Mouse (Mus musculus) left cerebral cortex, adult 9 months (tissue): ENCODE results near the gene Pcbp2.

Experiments
- DNase-seq, 2 experiments: peaks; one replicate each; pipeline ENCODE4 v3.0.0; 2022; ENCODE audit warnings: low spot score in 2 of 2

Pcbp2 gene

DNA sequence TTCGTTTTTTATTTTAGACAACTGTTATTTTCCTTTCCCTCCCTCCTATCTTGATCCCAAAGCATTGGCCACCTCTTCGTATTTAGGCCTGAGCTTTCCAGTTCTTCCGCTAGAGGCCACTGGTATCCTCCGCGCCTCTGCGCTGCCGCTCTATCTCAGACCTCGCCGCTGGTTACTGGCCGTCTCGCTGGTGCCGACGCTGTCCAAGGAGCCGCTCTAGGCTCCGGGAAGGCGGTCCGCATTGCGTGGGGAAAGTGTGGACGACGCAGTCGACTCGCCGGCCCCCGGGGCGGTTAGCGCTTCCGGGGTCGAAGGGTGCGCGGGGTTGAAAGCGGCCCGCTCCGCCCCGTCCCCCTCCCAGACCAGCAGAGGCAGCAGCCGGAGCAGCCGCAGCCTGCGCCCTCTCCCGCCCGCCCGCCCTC, at the start of gene Pcbp2:
Gene Pcbp2, plus strand, starts transcription at position 357 of the 422 bp plus-strand sequence.
- peak; percentile 89 to 96 for DNase-seq

DNA sequence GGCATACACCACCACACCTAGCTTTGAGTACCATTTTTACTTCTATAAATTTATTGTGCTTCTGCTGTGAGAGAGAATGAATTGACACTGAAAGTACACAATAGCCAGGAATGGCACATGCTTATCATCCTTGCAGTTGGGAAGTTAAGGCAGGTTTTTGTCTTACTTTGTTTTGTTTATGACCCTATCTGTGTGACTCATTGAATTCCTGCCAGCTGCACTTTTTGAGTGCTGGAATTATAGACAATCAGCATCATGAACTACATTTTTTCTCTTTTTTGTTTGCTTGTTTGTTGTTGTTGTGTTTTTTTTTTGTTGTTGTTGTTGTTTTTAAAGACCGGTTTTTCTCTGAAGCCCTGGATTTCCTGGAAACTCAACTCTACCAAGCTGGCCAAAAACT, 49.4 kb upstream of the Pcbp2 start:
- no peak for DNase-seq

DNA sequence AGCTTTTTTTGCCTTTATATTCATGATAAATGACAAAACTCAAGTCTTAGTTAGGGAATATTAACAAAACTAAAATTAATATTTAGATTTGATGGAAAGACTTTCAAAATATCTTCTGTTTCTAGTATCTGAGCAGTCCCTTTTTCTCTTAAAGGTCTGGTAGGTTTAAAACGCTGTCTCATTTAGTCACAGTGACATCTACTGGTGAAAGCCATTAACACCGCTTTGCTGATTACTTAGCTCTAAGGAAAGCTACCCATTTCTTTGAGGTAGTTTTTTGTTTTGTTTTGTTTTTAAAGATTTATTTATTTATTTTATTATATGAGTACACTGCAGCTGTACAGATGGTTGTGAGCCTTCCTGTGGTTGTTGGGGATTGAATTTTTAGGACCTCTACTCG, 48.9 kb upstream of the Pcbp2 start:
- peak in 1 of 2 experiments; percentile 40 for DNase-seq

DNA sequence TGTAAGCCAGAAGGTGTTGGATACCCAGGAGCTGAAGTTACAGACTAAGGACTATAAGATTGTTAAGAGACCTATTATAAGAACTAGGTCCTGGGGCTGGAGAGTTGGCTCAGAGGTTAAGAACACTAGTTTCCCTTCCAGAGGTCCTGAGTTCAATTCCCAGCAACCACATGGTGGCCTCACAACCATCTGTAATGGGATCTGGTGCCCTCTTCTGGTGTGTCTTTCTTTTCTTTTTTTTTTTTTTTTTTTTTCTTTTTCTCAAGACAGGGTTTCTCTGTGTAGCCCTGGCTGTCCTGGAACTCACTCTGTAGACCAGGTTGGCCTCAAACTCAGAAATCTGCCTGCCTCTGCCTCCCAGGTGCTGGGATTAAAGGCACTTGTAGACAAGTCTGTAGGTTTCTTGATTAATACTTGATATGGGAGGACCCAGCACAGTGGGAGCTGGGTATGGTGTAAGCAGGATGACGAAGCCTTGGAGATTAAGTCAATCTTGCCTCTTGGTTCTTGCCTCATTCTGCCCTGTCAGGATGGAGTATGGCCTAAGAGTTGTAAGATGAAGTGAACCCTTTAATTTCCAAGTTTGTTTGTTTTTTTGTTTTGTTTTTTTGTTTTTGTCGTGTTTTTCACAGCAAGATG, 46.6 kb upstream of the Pcbp2 start:
- no peak for DNase-seq

DNA sequence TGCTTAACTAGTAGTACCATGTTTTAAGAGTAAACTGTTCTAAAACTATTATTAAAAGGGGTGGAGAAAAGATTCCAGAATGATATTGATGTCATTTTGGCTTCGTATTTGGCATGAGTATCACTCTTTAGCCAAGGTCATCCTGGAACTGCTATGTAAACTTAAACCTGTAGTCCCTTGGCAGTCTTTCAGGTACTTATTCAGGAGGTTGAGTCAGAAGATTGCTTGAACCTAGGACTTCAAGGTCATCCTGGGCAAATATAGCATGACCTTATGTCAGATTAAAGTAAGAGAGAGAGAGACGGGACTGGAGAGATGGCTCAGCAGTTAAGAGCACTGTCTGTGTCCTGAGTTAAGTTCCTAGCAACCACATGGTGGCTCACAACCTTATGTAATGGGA, 45.7 kb upstream of the Pcbp2 start:
- no peak for DNase-seq

GRCm38 (mm10) chr15:102426963-102427362, 43.4 kb upstream of the Pcbp2 start:
- no peak for DNase-seq

DNA sequence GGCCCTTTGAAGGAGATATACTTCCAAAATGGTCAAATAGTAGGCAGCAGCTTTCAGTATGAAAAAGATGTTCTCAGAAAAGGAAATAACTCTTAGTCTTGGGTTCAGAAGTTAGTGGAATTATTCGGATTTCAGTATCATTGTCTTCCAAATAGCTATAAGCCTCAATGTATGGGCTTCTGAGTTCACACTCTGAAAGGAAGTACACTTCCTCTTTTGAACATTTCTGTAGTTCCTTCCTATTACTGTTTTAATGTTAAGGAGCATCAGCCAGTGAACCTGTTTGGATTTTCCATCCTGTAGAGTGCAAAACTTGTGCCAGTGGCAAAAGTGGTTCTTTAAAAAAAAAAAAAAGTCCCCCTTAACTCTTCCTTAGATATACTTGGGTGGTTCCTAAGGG, 38.3 kb upstream of the Pcbp2 start:
- DNase-seq, result no peak

DNA sequence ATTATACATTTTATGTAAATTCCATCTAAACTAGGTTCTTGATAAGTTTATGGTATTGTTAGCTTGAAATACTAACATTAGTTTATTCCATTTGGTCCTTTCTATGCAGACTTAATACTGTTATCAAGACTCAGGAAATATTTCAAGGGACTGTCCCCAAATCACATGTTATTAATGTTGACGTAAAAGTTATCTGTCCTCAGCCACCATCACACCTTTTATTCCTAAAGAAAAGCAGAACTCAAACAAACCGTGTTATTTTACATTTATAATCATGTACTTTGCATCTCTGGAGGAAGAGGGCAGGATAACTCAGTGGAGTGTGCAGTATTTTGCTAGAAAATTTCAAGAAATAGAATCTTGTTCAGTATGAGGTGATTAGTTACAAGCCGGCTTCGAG, 37.2 kb upstream of the Pcbp2 start:
- no peak for DNase-seq

GRCm38 (mm10) chr15:102442490-102442889, 27.8 kb upstream of the Pcbp2 start:
- peak; percentile 27 to 90 for DNase-seq

- DNase-seq, result no peak
Measured at GRCm38 (mm10) chr15:102445146-102445545, 25.2 kb upstream of the Pcbp2 start, which contains the start of gene Amhr2. Amhr2 (plus strand) TSS chr15:102445367.

DNA sequence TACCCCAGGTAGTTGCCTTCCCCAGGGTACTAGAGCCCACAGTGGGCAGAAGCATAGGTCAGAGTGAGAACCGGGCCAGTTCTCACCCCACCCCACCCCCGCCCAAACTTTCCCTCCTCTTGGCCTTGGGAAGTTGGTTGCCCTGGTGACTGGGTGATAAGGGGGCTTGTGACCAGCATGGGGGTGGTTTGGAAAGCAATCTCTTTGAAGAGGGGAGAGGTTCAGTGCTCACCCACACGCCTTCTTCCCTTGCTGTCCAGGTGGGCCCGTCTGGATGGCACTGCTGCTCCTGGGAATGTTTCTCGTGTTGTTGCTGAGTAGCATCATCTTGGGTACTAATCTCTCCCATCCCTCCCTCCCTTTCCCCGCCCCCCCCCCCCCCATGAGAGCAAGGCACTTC, 23.9 kb upstream of the Pcbp2 start:
- no peak for DNase-seq

DNA sequence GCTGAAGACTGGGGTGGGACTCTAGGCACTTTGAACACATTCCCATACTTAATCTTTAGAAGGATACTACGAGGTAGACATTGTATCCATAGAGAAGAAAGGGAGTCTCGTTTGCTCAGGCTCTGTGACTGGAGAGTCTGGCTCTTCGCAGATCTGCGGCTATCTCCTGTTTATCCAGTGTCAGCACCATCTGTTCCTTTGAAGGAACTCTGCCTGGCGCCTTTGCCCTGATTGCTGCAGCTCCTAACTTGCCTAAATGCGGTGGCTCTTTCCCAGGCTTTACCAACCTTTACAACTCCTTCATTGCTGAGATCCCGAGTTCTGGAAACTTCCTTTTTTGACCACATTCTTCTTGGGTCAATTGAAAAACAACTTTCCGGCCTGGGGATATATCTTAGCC, 21.0 kb upstream of the Pcbp2 start:
- no peak for DNase-seq

- no peak for DNase-seq
Measured at GRCm38 (mm10) chr15:102450928-102451327, 19.4 kb upstream of the Pcbp2 start.

GRCm38 (mm10) chr15:102451666-102452430, 18.5 kb upstream of the Pcbp2 start:
- peak in 1 of 2 experiments; percentile 39 for DNase-seq

- DNase-seq, result no peak
Measured at GRCm38 (mm10) chr15:102455993-102456392, 14.3 kb upstream of the Pcbp2 start.

- no peak for DNase-seq
Measured at GRCm38 (mm10) chr15:102458050-102458736, 12.1 kb upstream of the Pcbp2 start.

- peak; percentile 85 to 97 for DNase-seq
Measured at GRCm38 (mm10) chr15:102458904-102459317, 11.4 kb upstream of the Pcbp2 start, which contains the start of gene Prr13. Prr13 (plus strand) TSS chr15:102459028.

DNA sequence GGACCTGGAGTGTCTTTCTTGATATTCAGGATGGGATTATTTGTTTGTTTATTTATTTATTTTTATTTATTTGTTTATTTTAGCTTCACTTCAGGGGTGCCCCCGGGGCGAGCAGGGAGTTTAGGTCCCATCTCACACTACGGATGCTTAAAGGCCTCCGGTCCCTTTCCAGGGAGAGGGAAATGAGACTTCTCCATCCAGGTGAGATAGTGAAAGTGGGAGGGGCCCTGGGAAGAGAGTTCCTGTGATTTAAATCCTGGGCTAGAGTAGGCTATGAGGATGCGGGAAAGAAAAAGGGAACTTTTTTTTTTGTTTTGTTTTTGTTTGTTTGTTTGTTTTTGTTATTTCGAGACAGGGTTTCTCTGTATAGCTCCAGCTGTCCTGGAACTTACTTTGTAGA, 11.0 kb upstream of the Pcbp2 start:
- DNase-seq, result no peak

DNA sequence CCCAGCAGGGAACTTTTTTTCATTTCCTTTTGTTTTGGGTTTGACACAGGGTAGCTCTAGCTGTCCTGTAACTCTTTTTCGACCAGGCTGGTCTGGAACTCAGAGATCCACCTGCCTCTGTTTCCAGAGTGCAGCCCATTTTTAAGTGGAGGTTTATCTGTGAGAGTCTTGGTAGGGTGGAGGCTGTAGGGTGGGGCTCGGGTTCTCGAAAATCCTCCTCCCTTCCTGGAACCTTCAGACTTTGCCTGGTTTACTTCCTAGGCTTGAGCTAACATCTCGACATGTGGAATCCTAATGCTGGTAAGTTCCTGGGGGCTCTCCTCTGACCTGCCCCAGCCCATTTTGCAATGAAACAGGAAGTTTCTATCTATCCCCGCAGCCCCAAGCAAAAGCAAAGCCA, 10.5 kb upstream of the Pcbp2 start:
- DNase-seq, result no peak

DNA sequence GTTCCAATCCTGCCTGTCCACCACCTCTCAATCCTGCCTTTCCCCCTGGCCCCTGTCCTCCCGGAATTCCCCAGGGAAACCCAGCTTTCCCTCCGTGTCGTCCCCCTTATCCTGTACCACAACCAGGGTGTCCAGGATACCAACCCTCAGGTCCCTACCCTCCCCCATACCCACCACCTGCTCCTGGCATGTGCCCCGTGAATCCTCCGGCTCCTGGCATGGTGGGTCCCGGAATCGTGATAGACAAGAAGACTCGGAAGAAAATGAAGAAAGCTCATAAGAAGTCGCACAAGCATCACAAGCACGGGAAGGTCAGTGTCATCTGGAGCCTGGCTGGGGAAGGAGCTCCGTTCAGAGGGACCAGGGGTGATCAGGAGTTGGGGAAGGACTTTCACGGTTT, 9.9 kb upstream of the Pcbp2 start:
- DNase-seq, result no peak

DNA sequence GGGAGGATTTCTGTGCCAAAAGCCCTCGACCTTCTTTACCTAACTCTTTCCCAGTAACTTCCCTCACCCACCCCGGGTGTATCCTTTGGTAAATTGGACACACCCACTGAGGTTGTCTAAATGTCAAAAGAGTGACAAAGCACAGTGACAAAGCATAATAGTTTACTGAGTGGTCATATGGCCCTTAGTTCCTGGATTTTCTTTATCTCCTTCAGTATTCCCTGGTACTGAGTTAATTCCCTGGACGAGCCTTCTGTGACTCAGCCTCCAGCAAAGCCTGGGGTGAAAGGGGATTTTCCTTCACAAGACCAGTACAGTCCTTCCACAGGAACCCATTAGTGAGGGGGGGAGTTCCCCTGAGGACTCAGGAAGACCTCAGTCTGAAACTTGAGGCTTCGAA, 9.4 kb upstream of the Pcbp2 start:
- no peak for DNase-seq

GRCm38 (mm10) chr15:102461430-102462075, 8.8 kb upstream of the Pcbp2 start:
- no peak for DNase-seq
